Mouse (Mus musculus) forebrain, embryonic 16.5 days (tissue): ENCODE results near the gene Eps8l3. TPM values are rescaled to one million over a fixed set of nuclear protein-coding genes. Genes with fewer than 3 reads are reported as not detected.
A peak's percentile ranks its signal among the peaks of the same experiment; 100 is the strongest.
"Not testable (repeated sequence)": the region's sequence is repeated elsewhere in the genome, so short reads cannot be mapped to it uniquely, and the experiment has no call there.

Experiments
- ATAC-seq: fragments of 200-750 bp; cut with Nextera tagmentation; 2 replicates; pipeline ENCODE4 v1.8.0; 2017; ENCODE audit warnings: mild to moderate bottlenecking, moderate library complexity
- H3K27ac ChIP-seq: fragments of 300-500 bp; sonication (generic); 2 replicates; pipeline ENCODE4 v1.5.1; 2014; ENCODE audit warnings: low read length, control low read depth
- H3K27me3 ChIP-seq: fragments of 300-500 bp; sonication (generic); replicated peaks from 2 replicates; pipeline ENCODE4 v1.6.1; 2014; ENCODE audit warnings: low read length; ENCODE audit not compliant: control insufficient read depth, insufficient read depth
- H3K36me3 ChIP-seq: fragments of 300-500 bp; sonication (generic); 2 replicates; pipeline ENCODE4 v1.6.1; 2014; ENCODE audit not compliant: control insufficient read depth, insufficient read depth
- H3K4me1 ChIP-seq: fragments of 300-500 bp; sonication (generic); replicated peaks from 2 replicates; pipeline ENCODE4 v1.6.1; 2014; ENCODE audit warnings: low read length; ENCODE audit not compliant: control insufficient read depth, insufficient read depth
- H3K4me2 ChIP-seq: fragments of 300-500 bp; sonication (generic); 2 replicates; pipeline ENCODE4 v1.6.1; 2014; ENCODE audit warnings: mild to moderate bottlenecking, low read length, control low read depth
- H3K4me3 ChIP-seq: fragments of 300-500 bp; sonication (generic); replicated peaks from 2 replicates; pipeline ENCODE4 v1.5.1; 2014; ENCODE audit warnings: mild to moderate bottlenecking, low read length, control low read depth
- H3K9ac ChIP-seq: fragments of 300-500 bp; sonication (generic); replicated peaks from 2 replicates; pipeline ENCODE4 v1.6.1; 2014; ENCODE audit warnings: low read depth, low read length, control low read depth
- H3K9me3 ChIP-seq: fragments of 300-500 bp; sonication (generic); 2 replicates; pipeline ENCODE4 v1.6.1; 2016; ENCODE audit warnings: low read length; ENCODE audit not compliant: control insufficient read depth
- WGBS: fragments of 180-500 bp; shearing (Covaris S2); extraction: QIAGEN DNeasy Blood & Tissue Kit; methylation state at CpG from one replicate; pipeline ENCODE4 v1.1.7; 2014; 5-methylcytosine and 5-hydroxymethylcytosine counted together
- polyA plus RNA-seq: library from polyadenylated mRNA; unstranded; fragments of >200 nt; fragmentation: Nextera tagmentation; extraction: Ambion mirVana; gene quantifications from 2 replicates; pipeline ENCODE4 v1.2.1, GENCODE M21; 2015

The Eps8l3 gene
- polyA plus RNA-seq, 1 experiment from 2014 or later, result not detected

- H3K27ac ChIP-seq, result no peak overlapping the region
- H3K9me3 ChIP-seq, result no peaks in the 10 kb centered on the region
- no peaks in the 10 kb centered on the region for H3K36me3 ChIP-seq
- WGBS, result 41% methylated on average over 6 of the region's 6 CpGs
- H3K4me1 ChIP-seq, result peaks cover 24% of the 10 kb centered on the region
- ATAC-seq, result peak; percentile 42
- no peak overlapping the region for H3K4me2 ChIP-seq
- no peak overlapping the region for H3K4me3 ChIP-seq
- H3K9ac ChIP-seq, result no peak overlapping the region
- H3K27me3 ChIP-seq, result no peaks in the 10 kb centered on the region
Observed at GRCm38 (mm10) chr3:107849000-107849692, 27.9 kb upstream of the Eps8l3 start.

DNA sequence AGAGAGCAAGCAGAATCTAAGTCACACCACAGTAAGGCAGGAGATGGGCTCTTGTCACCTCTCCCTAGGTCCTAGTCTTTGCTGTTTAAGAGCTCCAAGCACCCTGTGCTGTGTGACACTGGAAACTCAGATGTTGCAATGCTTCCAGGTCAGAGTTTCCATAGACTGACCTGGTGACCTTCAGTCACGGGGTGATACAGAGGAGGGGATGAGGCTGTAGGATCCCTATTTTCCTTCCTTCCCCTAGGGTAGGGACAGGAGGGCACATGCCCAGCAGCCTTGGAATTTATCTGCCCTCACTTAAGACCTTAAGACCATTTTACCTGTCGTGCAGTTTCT is 27.4 kb upstream of the Eps8l3 start:
- peaks cover 18% of the 10 kb centered on the region for H3K4me1 ChIP-seq
- H3K9ac ChIP-seq, result no peak overlapping the region
- H3K4me3 ChIP-seq, result no peak overlapping the region
- no peak for ATAC-seq
- no peak overlapping the region for H3K27ac ChIP-seq
- H3K36me3 ChIP-seq, result no peaks in the 10 kb centered on the region
- H3K27me3 ChIP-seq, result no peaks in the 10 kb centered on the region
- 92% methylated on average over 2 of the region's 2 CpGs for WGBS
- no peak overlapping the region for H3K4me2 ChIP-seq
- no peaks in the 10 kb centered on the region for H3K9me3 ChIP-seq

GRCm38 (mm10) chr3:107850418-107851031 is 26.5 kb upstream of the Eps8l3 start:
- H3K9ac ChIP-seq, result no peak overlapping the region
- no peak overlapping the region for H3K27ac ChIP-seq
- no peak for ATAC-seq
- no peaks in the 10 kb centered on the region for H3K36me3 ChIP-seq
- H3K9me3 ChIP-seq, result no peaks in the 10 kb centered on the region
- WGBS, result 20% methylated on average over 12 of the region's 12 CpGs
- H3K4me1 ChIP-seq, result peaks cover 17% of the 10 kb centered on the region
- 0 out of 2 replicates have a peak overlapping the region, but pooled peaks have one; percentile 5 for H3K4me2 ChIP-seq
- H3K27me3 ChIP-seq, result no peaks in the 10 kb centered on the region
- no peak overlapping the region for H3K4me3 ChIP-seq

DNA sequence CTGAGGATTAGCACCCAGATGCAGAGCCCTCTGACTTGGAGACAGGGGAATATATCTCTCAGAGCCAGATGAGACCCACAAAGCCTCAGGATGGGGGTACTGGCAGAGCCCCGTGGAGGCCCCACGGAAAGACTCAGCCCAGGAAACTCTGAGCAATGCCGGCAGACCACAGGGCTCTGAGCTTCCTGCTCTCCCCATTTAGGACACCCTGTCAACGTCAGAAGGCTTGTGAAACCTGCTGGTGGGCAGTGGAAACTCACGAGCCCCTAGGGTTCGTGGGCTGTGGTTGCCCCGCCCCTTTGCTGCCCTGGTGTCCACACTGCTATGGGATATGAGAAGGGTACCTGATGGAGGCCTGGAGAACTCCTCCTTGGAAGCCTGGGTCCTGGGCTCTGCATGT is 24.2 kb upstream of the Eps8l3 start:
- no peaks in the 10 kb centered on the region for H3K27me3 ChIP-seq
- no peak for ATAC-seq
- no peaks in the 10 kb centered on the region for H3K9me3 ChIP-seq
- no peak overlapping the region for H3K27ac ChIP-seq
- no peaks in the 10 kb centered on the region for H3K36me3 ChIP-seq
- H3K4me1 ChIP-seq, result peaks cover 17% of the 10 kb centered on the region
- no peak overlapping the region for H3K9ac ChIP-seq
- 63% methylated on average over 7 of the region's 7 CpGs for WGBS
- H3K4me2 ChIP-seq, result no peak overlapping the region
- no peak overlapping the region for H3K4me3 ChIP-seq

DNA sequence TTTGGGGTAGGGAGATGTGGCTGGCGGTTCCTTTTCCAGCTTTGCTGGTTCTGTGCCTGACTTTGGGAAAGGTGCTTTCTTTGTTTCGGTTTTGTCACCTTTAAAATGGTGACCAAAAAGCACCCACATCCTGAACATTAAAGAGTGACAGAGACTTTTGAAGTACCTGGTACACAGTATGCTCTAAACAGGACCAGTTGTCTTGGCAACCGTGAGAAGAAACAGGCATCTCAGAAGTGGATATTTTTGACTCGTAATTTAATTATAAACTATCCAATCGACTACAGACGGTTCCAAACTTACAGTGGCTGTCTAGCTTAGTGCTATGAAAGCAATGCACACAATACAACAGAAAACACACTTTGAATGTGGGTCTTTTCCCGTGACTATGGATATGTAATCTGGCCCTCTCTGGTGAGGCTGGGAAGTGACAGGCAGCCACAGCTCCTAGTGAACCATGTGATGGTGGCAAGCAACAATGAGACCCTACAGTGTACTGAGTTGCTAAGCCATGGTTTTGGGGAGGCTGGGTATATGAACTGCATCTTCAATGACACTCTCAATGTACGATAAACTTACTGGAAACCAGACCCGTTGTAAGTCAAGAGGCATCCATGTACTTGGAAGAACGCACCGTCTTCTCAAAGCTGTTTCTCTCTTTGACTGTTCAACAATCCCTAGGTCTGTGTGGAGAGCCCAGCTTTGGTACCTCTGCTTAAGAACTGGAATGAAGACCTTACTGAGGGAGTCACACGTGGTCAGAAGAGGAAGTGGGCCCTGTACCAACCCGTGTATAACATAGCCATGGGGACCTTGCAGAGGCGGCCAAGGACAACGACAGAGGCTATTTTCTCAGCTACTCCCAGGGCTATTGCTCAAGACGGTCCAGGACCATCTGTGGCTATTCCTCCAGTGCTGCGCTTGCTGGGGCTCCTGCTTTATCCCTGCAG is 23.5 kb upstream of the Eps8l3 start:
- no peaks in the 10 kb centered on the region for H3K9me3 ChIP-seq
- no peaks in the 10 kb centered on the region for H3K27me3 ChIP-seq
- H3K4me2 ChIP-seq, result no peak overlapping the region
- ATAC-seq, result 0 out of 2 replicates have a peak, but pooled peaks have one; percentile 24
- H3K27ac ChIP-seq, result no peak overlapping the region
- WGBS, result 79% methylated on average over 17 of the region's 17 CpGs
- H3K36me3 ChIP-seq, result no peaks in the 10 kb centered on the region
- H3K4me1 ChIP-seq, result peaks cover 16% of the 10 kb centered on the region
- no peak overlapping the region for H3K9ac ChIP-seq
- H3K4me3 ChIP-seq, result no peak overlapping the region

GRCm38 (mm10) chr3:107855368-107855767 is 21.7 kb upstream of the Eps8l3 start:
- Histone ChIP-seq H3K27ac (no peak overlapping the region), H3K4me1 (peaks cover 6% of the 10 kb centered on the region), H3K4me3 (no peak overlapping the region), H3K9me3 (no peaks in the 10 kb centered on the region), H3K27me3 (no peaks in the 10 kb centered on the region), H3K4me2 (no peak overlapping the region), H3K9ac (no peak overlapping the region), H3K36me3 (no peaks in the 10 kb centered on the region)
- WGBS, result 88% methylated on average over 13 of the region's 13 CpGs
- no peak for ATAC-seq

GRCm38 (mm10) chr3:107857646-107858045 is 19.4 kb upstream of the Eps8l3 start:
- Histone ChIP-seq H3K9ac (no peak overlapping the region), H3K9me3 (no peaks in the 10 kb centered on the region), H3K4me3 (no peak overlapping the region), H3K4me1 (no peaks in the 10 kb centered on the region), H3K36me3 (no peaks in the 10 kb centered on the region), H3K4me2 (no peak overlapping the region), H3K27me3 (no peaks in the 10 kb centered on the region), H3K27ac (no peak overlapping the region)
- WGBS, result 65% methylated on average over 6 of the region's 6 CpGs
- no peak for ATAC-seq

GRCm38 (mm10) chr3:107861483-107861882 is 15.5 kb upstream of the Eps8l3 start:
- not testable (repeated sequence) for ATAC-seq, H3K36me3 ChIP-seq, H3K9me3 ChIP-seq, H3K9ac ChIP-seq, H3K4me3 ChIP-seq, H3K27ac ChIP-seq, H3K4me2 ChIP-seq, H3K27me3 ChIP-seq, H3K4me1 ChIP-seq
- 80% methylated on average over 5 of the region's 5 CpGs for WGBS

DNA sequence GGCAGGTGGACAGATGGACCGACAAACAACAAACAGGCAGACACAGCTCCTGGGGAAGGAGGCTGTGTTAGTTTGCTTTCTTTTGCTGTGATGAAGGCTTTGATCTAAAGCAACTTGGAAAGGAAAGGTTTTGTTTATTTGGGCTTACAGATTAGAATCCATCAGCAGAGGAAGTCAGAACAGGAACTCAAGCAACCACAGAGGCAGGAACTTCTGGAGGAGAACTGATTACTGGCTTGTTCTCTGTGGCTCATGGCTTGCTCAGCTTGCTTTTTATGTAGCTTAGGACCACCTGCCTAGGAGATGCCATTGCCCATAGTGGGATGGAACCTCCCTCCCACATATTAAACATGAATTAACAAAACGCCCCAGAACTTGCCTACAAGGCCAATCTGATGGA is 14.6 kb upstream of the Eps8l3 start:
- no peak for ATAC-seq
- Histone ChIP-seq H3K4me3 (no peak overlapping the region), H3K36me3 (no peaks in the 10 kb centered on the region), H3K27me3 (no peaks in the 10 kb centered on the region), H3K9me3 (no peaks in the 10 kb centered on the region), H3K9ac (no peak overlapping the region), H3K27ac (no peak overlapping the region), H3K4me2 (no peak overlapping the region), H3K4me1 (no peaks in the 10 kb centered on the region)
- 83% methylated on average over 2 of the region's 2 CpGs for WGBS
